Mouse (Mus musculus) thymus, adult 2 months (tissue): ENCODE measurements around the gene Ccdc12.

Experiments
- CTCF ChIP-seq: fragments of 200-500 bp; IDR thresholded peaks from 2 replicates; pipeline ENCODE4 v1.5.1; 2012; ENCODE audit warnings: mild to moderate bottlenecking, control low read depth, low read length, moderate library complexity, borderline replicate concordance; ENCODE audit not compliant: control insufficient read depth, poor library complexity, insufficient read depth; ENCODE audit errors: extremely low read depth
- POLR2A ChIP-seq: fragments of 200-500 bp; IDR thresholded peaks from 2 replicates; pipeline ENCODE4 v1.6.1; 2012; ENCODE audit warnings: mild to moderate bottlenecking, low read length, control low read depth, moderate library complexity; ENCODE audit not compliant: control insufficient read depth, poor library complexity, insufficient read depth; ENCODE audit errors: extremely low read depth

DNA sequence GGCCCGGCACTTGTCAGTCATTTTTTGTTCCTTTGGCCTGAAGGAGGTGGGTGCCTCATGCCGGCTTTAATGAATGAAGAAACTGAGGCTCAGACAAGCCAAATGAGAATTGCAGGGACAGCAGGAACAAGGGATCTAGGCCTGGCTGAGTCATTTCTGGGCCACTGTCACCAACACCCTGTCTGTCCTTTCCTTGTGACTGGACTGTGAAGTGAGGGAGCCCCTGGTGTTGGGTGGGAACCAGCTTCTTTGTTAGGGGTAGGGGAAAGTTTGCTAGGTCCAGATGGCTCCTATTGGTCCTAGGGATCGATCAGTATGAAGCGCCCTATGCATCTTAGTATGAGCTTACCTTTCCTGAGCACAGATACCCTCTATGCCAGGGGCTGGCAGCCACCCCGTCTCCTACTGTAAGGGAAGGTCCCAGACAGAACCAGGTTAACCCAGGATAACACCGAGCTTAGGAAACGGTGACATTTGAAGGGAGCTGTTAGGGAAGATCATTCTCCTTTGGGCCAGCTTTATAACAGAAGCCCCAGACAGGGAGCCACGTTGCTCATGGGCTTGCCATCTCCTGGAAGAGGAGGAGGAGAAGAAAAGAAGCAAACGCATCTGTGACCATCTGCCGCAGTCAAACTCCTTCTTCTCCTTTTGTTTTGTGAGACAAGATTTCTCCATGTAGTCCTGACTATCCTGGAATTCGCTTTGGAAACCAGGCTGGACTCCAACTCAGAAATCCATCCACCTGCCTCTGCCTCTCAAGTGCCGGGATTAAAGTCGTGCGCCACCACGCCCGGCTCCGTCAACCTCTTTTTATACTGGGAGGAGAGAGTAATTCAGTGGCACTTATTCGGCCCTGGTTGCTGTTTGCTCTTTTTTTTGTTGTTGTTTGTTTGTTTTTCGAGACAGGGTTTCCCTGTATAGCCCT lies 1.3 kb upstream of the Ccdc12 start:
- TF ChIP-seq CTCF (no peak), POLR2A (no peak)
